Mouse (Mus musculus): Measurements from ENCODE around the gene Zfp663.

Zfp663 gene

DNA sequence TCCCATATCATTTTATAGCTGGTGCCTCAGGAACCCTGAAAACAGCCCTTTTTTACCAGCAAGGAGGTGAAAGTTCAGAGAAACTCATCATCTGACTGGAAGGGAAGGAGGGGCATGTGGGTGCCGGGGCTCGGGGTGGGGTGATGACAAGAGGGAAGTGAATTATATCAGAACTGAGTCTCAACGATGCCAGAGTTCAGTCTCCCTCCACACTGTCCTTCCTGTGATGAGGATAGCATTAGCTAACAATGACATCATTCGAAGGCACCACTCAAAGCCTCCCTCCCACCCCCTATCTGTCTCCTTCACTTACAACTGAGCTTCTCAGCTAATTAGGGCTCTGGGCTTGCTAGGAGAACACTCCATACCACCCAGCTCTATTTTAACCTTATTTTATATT is 49.0 kb downstream of the Zfp663 start:
- no peak for DNase-seq

- no peak for DNase-seq
These were observed 49.6 kb downstream of the Zfp663 start for GRCm38 (mm10) chr2:165318941-165319340.

DNA sequence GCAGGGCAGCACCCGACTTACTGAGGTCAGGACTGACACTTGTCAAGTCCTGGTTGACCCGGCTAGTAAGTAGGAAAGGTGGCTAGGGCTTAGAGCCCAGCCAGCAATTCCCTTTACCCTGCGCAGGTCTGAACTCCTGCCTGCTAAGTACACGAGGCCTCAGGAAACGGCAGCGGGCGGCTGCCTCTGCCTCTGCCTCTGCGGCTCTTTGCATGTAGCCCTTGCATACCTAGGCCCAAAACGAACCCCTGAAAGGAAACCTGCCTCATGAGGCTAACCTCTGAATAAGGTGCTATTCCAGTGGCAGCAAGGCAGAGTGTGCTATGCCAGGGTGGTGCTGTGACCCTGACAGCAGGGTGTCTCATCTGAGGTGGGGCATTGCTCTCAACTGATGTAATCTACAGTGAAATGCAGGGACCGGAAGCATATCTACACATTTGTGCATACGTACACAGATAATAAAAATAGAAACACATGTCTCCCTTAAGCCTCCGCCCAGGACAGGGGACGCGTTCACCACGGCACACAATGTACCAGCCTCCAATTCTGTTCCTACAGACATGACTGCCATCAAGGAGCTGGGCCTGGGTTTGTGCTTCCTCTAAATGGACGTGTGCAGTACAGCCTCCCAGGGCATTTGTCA is 50.8 kb downstream of the Zfp663 start:
- no peak for DNase-seq

DNA sequence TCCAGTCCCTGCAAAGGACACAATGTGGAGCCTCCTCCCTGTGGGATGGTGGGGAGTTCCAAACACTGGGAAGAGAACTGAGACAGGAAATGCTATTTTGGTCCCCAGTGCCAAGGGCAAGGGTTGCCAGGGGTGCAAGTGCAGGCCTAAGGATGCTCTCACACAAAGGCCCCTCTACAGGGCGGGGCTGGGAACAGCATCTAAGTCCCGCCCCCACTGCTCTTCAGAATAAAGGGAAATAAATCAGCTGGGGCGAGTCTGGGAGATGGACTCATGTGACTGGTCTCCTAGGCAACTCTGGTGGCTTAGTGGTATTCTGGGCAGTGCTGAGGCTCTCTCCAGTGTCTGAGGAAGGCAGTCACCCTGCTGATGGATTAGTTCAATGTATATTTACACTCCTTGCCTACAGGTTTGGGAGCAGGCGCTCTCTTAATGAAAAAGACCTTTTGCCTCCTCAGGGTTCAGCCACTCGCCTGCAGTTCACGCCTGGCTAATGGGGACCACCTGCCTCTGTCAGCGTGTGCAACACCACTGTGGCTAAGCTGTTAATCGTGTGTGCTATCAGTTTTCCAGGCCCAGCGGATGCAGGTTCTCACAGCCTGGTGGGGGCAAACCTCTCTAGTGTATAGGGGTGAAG is 51.6 kb downstream of the Zfp663 start:
- DNase-seq, result peak; percentile 60

GRCm38 (mm10) chr2:165316204-165316603 is 52.3 kb downstream of the Zfp663 start:
- no peak for DNase-seq

DNA sequence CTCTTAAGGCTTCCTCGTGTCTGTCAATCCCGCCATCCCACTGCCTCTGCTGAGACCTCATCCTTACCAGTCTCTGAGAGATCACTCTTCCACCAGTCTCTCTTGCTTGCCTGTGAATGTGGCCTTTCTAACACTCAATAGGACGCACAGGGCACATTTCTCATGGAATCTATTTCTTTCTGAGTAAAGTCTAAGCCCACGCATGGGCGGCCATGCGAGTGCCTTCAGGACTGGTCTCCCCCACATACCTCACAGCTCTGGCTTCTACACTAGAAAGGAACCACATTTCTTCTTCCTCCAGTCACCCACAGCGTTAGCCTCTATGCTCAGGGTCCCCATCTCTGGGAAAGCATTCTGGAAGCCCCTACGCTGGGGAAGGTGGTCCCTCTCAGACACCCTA is 54.3 kb downstream of the Zfp663 start:
- peak; percentile 47 for DNase-seq

DNA sequence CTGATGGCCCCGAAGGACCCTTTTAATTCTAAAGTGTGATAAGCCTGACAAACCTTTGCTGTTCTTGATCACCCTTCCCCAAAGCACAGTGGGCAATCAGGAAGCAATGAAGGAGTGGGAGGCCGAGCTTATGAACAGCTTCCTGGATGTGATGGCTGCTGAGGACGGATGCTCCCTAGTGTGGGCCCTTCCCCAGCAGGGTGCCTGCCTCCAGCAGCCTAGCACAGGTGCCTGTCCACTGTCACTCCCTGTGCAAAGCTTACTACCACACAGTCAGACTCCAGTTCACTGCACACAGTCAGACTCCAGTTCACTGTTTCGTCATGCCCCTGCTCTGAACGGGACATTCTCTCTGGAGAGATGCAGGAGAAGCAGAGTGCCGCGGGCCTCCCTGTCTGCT is 56.1 kb downstream of the Zfp663 start:
- DNase-seq, result no peak

GRCm38 (mm10) chr2:165311577-165311976 is 57.0 kb downstream of the Zfp663 start:
- no peak for DNase-seq

GRCm38 (mm10) chr2:165310818-165311425 is 57.6 kb downstream of the Zfp663 start:
- DNase-seq, result no peak

DNA sequence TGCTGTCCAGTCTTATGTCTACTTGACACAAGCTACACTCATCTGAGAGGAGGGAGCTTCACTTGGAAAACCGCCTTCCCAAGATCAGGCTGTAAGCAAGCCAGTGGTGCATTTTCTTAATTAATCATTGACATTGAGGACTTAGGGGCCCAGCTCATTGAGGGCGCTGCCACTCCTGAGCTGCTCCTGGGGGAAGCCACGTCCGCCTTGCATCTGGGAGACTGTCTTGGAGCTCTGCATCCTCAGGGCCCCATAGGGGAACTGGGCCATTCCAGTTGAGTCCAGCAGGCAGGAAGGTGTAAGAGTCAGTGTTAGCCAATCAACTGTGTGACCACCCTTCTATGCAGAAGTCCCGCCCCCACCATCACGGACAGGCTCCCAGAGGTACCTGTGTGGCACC is 60.7 kb downstream of the Zfp663 start:
- DNase-seq, result peak; percentile 57

GRCm38 (mm10) chr2:165305438-165305837 is 63.1 kb downstream of the Zfp663 start:
- DNase-seq, result no peak

DNA sequence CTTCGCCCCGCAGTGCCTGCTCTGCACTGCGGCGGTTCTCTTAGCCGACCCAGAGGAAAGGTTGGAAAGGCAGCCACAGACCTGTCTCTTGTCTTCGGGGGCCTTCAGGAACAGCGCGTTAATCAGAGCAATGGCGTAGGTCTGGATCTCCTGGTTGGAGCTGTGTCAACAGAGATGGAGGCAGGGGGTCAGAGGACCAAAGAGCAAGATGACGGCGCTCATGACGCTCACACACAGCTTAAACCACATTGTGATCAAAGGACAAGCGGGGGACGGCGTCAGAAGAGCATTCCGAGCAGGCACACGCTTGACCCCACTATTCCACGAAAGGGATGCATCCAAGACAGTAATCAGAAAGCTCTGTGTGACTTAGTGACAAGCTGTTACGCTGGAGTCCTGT is 63.7 kb downstream of the Zfp663 start:
- no peak for DNase-seq

GRCm38 (mm10) chr2:165303354-165304012 is 65.0 kb downstream of the Zfp663 start:
- no peak for DNase-seq

DNA sequence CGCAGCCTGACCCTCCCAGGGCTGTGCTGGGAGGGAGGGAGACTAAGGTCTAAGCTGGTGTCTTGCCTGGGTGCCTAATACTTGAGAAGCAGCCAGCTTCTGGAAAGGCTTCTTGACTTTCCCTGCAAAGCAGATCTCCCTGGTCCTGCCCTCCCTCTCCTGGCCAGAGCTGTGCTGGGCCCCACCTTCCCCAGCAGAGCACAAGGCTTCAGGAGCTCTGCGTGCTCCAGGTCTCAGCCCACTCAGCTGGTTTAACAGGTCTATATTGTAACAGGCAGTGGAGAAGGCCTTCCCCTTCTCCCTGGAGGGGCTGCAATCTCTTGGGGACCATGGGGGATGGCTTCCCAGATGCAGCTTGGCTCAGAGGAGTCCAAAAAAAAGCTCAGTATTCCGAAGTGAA is 67.1 kb downstream of the Zfp663 start:
- no peak for DNase-seq

Measured in kidney, adult 11 months (tissue).